Mouse (Mus musculus): Measurements from ENCODE around the gene Pinlyp.

GRCm38 (mm10) chr7:24591735-24592134 lies 45.8 kb upstream of the Pinlyp start:
- TF ChIP-seq POLR2A (IDR thresholded peaks at IDR 0.05; ENCODE audit: borderline replicate concordance, low read depth, low read length) (no peak), CTCF (IDR thresholded peaks at IDR 0.05; ENCODE audit: low read depth, low read length) (no peak)
